Mouse (Mus musculus): ENCODE data around the gene Cyp2w1. TPM values are rescaled to one million over a fixed set of nuclear protein-coding genes. Genes with fewer than 3 reads are reported as not detected.

Cyp2w1 gene
- polyA plus RNA-seq (2014; fragmentation: Nextera tagmentation; extraction: Ambion mirVana): not detected in 2 replicates

- Histone ChIP-seq H3K27me3 (ENCODE audit: control insufficient read depth, insufficient read depth, low read length) (no peaks in the 10 kb centered on the region), H3K4me2 (no peak within 1 kb of the TSS), H3K36me3 (ENCODE audit: control insufficient read depth, insufficient read depth, low read length) (no peaks in the 10 kb centered on the region), H3K27ac (ENCODE audit: low read depth, low read length) (no peak within 1 kb of the TSS), H3K4me1 (ENCODE audit: control insufficient read depth, insufficient read depth, low read length) (no peaks in the 10 kb centered on the region), H3K4me3 (ENCODE audit: low read depth, low read length) (no peak within 1 kb of the TSS), H3K9me3 (ENCODE audit: control insufficient read depth, low read length) (no peaks in the 10 kb centered on the region), H3K9ac (ENCODE audit: low read length) (no peak within 1 kb of the TSS)
- no peak for DNase-seq (ENCODE audit: low spot score, missing footprints)
- 62% methylated on average over 6 of the region's 6 CpGs for WGBS
- ATAC-seq (ENCODE audit: low FRiP score): no peak
These were observed at the start of gene Cyp2w1 for GRCm38 (mm10) chr5:139352317-139352716. Gene Cyp2w1, plus strand, starts transcription at chr5:139352617.

DNA sequence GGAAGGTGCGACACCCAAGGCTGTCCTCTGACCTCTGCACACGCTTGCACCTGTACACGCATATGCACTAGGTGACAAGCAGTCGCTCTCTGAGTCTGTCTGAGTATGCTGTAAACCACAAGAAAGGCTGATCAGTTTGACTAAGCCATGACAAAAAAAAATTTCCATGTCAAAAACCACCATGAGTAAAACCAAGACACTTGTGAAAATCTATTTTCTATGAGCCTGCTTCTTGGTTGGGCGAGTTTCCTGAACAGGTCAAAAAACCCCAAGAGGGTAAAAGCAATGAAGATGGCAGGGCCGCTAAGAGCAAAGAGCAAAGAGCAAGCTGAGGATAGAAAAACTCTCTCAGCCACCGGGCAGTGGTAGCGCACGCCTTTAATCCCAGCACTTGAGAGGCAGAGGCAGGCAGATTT, 48.8 kb upstream of the Cyp2w1 start:
- DNase-seq (ENCODE audit: low spot score, missing footprints): peak; percentile 61
- no peaks in the 10 kb centered on the region for H3K9me3 ChIP-seq (ENCODE audit: control insufficient read depth, low read length)
- H3K4me3 ChIP-seq (ENCODE audit: low read depth, low read length): no peak overlapping the region
- 92% methylated on average over 9 of the region's 9 CpGs for WGBS
- no peaks in the 10 kb centered on the region for H3K4me1 ChIP-seq (ENCODE audit: control insufficient read depth, insufficient read depth, low read length)
- no peak for ATAC-seq (ENCODE audit: low FRiP score)
- no peak overlapping the region for H3K4me2 ChIP-seq
- H3K27me3 ChIP-seq (ENCODE audit: control insufficient read depth, insufficient read depth, low read length): no peaks in the 10 kb centered on the region
- no peak overlapping the region for H3K9ac ChIP-seq (ENCODE audit: low read length)
- no peak overlapping the region for H3K27ac ChIP-seq (ENCODE audit: low read depth, low read length)
- no peaks in the 10 kb centered on the region for H3K36me3 ChIP-seq (ENCODE audit: control insufficient read depth, insufficient read depth, low read length)

DNA sequence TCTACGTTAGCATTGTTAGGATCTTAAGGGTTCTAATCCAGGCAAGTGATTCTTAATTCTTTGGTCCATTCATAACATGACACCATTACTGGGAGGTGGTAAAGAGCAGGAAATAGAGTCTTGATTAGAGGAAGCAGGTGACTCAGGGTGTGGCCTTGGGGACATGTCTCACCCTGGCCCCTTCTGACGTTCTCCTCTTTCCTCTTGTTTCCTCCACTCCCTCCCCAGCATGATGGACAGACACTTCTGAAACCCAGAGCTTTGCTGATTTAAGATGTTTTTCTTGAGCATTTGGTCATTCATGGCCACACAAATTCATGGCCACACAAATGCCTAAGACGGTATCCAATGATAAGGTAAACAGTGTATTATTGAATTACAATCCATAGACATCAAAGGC, 42.5 kb upstream of the Cyp2w1 start:
- DNase-seq (ENCODE audit: low spot score, missing footprints): peak; percentile 53
- H3K4me3 ChIP-seq (ENCODE audit: low read depth, low read length): no peak overlapping the region
- no peaks in the 10 kb centered on the region for H3K9me3 ChIP-seq (ENCODE audit: control insufficient read depth, low read length)
- H3K4me1 ChIP-seq (ENCODE audit: control insufficient read depth, insufficient read depth, low read length): no peaks in the 10 kb centered on the region
- H3K9ac ChIP-seq (ENCODE audit: low read length): no peak overlapping the region
- H3K27me3 ChIP-seq (ENCODE audit: control insufficient read depth, insufficient read depth, low read length): no peaks in the 10 kb centered on the region
- H3K36me3 ChIP-seq (ENCODE audit: control insufficient read depth, insufficient read depth, low read length): no peaks in the 10 kb centered on the region
- no peak overlapping the region for H3K27ac ChIP-seq (ENCODE audit: low read depth, low read length)
- 89% methylated on average over 3 of the region's 3 CpGs for WGBS
- no peak overlapping the region for H3K4me2 ChIP-seq
- no peak for ATAC-seq (ENCODE audit: low FRiP score)

GRCm38 (mm10) chr5:139310477-139310876, 41.9 kb upstream of the Cyp2w1 start:
- Histone ChIP-seq H3K27me3 (ENCODE audit: control insufficient read depth, insufficient read depth, low read length) (no peaks in the 10 kb centered on the region), H3K36me3 (ENCODE audit: control insufficient read depth, insufficient read depth, low read length) (no peaks in the 10 kb centered on the region), H3K4me3 (ENCODE audit: low read depth, low read length) (no peak overlapping the region), H3K9me3 (ENCODE audit: control insufficient read depth, low read length) (no peaks in the 10 kb centered on the region), H3K27ac (ENCODE audit: low read depth, low read length) (no peak overlapping the region), H3K4me2 (no peak overlapping the region), H3K4me1 (ENCODE audit: control insufficient read depth, insufficient read depth, low read length) (no peaks in the 10 kb centered on the region), H3K9ac (ENCODE audit: low read length) (no peak overlapping the region)
- DNase-seq (ENCODE audit: low spot score, missing footprints): no peak
- WGBS: 91% methylated on average over 4 of the region's 4 CpGs
- no peak for ATAC-seq (ENCODE audit: low FRiP score)

DNA sequence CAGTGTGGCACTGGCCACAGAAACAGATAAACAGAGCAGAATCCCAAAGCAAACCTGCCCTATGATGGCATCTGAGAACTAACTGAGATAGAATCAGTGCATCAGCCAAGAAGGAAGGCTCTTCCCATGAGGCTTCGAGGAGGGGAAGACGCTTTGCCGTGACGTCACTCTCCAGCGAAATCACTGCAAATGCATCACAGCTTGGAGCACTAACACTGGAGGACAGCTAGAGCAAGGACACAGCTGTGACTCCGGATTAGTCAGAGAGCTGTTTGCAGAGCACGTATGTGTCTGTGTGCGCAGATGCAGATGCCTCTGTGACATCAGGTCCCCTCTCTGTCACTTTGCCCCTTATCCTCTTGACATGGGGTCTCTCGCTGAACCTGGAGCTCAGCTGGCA, 40.6 kb upstream of the Cyp2w1 start:
- WGBS: 86% methylated on average over 9 of the region's 9 CpGs
- peak; percentile 69 for DNase-seq (ENCODE audit: low spot score, missing footprints)

GRCm38 (mm10) chr5:139313536-139313935, 38.9 kb upstream of the Cyp2w1 start:
- H3K9ac ChIP-seq (ENCODE audit: low read length): no peak overlapping the region
- no peak overlapping the region for H3K4me3 ChIP-seq (ENCODE audit: low read depth, low read length)
- no peak overlapping the region for H3K4me2 ChIP-seq
- no peak for ATAC-seq (ENCODE audit: low FRiP score)
- H3K27me3 ChIP-seq (ENCODE audit: control insufficient read depth, insufficient read depth, low read length): no peaks in the 10 kb centered on the region
- H3K9me3 ChIP-seq (ENCODE audit: control insufficient read depth, low read length): no peaks in the 10 kb centered on the region
- H3K36me3 ChIP-seq (ENCODE audit: control insufficient read depth, insufficient read depth, low read length): no peaks in the 10 kb centered on the region
- WGBS: 85% methylated on average over 9 of the region's 9 CpGs
- H3K27ac ChIP-seq (ENCODE audit: low read depth, low read length): no peak overlapping the region
- no peaks in the 10 kb centered on the region for H3K4me1 ChIP-seq (ENCODE audit: control insufficient read depth, insufficient read depth, low read length)
- no peak for DNase-seq (ENCODE audit: low spot score, missing footprints)

More for the DNA sequence above, 40.6 kb upstream of the Cyp2w1 start:
- no peaks in the 10 kb centered on the region for H3K4me1 ChIP-seq (ENCODE audit: control insufficient read depth, insufficient read depth, low read length)
- no peak overlapping the region for H3K9ac ChIP-seq (ENCODE audit: low read length)
- no peak overlapping the region for H3K4me2 ChIP-seq
- no peaks in the 10 kb centered on the region for H3K36me3 ChIP-seq (ENCODE audit: control insufficient read depth, insufficient read depth, low read length)
- no peak for ATAC-seq (ENCODE audit: low FRiP score)
- H3K27me3 ChIP-seq (ENCODE audit: control insufficient read depth, insufficient read depth, low read length): no peaks in the 10 kb centered on the region
- no peak overlapping the region for H3K4me3 ChIP-seq (ENCODE audit: low read depth, low read length)
- H3K27ac ChIP-seq (ENCODE audit: low read depth, low read length): no peak overlapping the region
- no peaks in the 10 kb centered on the region for H3K9me3 ChIP-seq (ENCODE audit: control insufficient read depth, low read length)

DNA sequence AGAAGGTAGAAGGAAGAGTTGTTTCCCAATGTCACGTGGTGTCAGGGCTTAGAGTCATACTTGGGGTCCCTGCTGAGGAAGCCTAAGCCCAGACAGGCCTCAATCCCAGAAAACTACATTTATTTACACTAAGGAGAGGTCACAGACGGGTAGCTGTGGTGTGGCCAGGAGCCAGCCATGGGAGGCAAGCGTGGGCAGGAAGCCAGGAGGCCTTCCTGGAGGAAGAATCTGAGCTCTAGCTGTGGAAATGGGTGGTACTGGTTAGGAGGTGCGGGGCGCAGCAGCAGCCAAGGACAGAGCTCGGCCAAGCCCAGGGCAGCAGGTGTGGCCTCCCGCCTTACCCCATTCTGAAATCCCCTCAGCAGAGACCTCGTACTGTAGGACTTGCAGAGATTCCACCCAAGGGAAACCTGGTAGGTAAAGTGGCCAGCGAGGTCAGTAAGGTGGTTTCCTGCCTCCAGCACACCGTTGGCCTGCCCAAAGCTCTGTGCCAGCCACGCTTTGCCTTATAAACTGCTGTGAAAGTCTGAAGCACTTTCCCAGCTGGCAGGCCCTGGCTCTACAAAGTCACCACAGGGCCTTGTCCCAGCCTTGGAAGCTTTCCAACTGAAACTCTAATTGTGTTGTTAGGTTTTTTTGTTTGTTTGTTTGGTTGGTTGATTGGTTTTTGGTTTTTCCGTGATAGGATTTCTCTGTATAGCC, 37.3 kb upstream of the Cyp2w1 start:
- Histone ChIP-seq H3K4me3 (ENCODE audit: low read depth, low read length) (no peak overlapping the region), H3K9me3 (ENCODE audit: control insufficient read depth, low read length) (no peaks in the 10 kb centered on the region), H3K27me3 (ENCODE audit: control insufficient read depth, insufficient read depth, low read length) (no peaks in the 10 kb centered on the region), H3K27ac (ENCODE audit: low read depth, low read length) (no peak overlapping the region), H3K4me1 (ENCODE audit: control insufficient read depth, insufficient read depth, low read length) (no peaks in the 10 kb centered on the region), H3K36me3 (ENCODE audit: control insufficient read depth, insufficient read depth, low read length) (no peaks in the 10 kb centered on the region), H3K4me2 (no peak overlapping the region), H3K9ac (ENCODE audit: low read length) (no peak overlapping the region)
- peak; percentile 14 for DNase-seq (ENCODE audit: low spot score, missing footprints)
- no peak for ATAC-seq (ENCODE audit: low FRiP score)
- WGBS: 84% methylated on average over 12 of the region's 12 CpGs

DNA sequence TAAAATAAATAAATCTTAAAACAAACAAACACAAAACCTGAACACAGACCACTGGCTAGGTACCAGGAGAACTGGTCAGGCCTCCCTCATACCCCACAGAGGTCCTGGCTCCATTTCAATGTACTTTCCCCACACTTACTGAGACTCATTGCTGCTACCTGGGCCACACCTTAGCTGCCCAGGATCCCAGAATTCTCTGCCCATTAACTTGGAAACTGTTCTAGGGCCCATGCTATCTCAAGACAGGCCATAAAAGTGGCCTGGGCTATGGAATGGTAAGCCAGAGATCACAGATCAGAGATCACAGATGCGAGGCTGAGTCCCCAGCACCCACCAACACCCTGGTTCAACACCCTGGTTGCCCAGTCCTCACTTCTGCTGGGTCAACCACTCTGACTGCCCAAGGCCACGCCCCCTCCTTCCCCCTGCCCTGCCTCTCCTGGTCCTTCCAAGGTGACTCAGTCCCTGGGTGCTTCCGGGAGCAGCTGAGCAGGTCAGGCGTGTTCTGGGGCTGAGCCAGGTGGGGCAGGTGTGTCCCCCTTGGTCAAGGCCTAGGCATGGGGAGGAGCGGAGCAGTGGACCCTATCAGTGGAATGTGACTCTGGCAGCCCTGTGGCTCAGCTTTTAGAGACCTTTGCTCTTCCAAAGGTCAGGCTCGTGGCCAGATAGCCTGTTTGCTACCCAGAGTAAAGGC, 35.3 kb upstream of the Cyp2w1 start:
- ATAC-seq (ENCODE audit: low FRiP score) (no peak), DNase-seq (ENCODE audit: low spot score, missing footprints) (peak; percentile 39)
- Histone ChIP-seq H3K4me2 (no peak overlapping the region), H3K9me3 (ENCODE audit: control insufficient read depth, low read length) (no peaks in the 10 kb centered on the region), H3K9ac (ENCODE audit: low read length) (no peak overlapping the region), H3K4me3 (ENCODE audit: low read depth, low read length) (no peak overlapping the region), H3K27ac (ENCODE audit: low read depth, low read length) (no peak overlapping the region), H3K36me3 (ENCODE audit: control insufficient read depth, insufficient read depth, low read length) (no peaks in the 10 kb centered on the region), H3K27me3 (ENCODE audit: control insufficient read depth, insufficient read depth, low read length) (no peaks in the 10 kb centered on the region), H3K4me1 (ENCODE audit: control insufficient read depth, insufficient read depth, low read length) (no peaks in the 10 kb centered on the region)
- 83% methylated on average over 5 of the region's 6 CpGs for WGBS

GRCm38 (mm10) chr5:139317751-139318504, 34.5 kb upstream of the Cyp2w1 start:
- Histone ChIP-seq H3K4me1 (ENCODE audit: control insufficient read depth, insufficient read depth, low read length) (no peaks in the 10 kb centered on the region), H3K36me3 (ENCODE audit: control insufficient read depth, insufficient read depth, low read length) (no peaks in the 10 kb centered on the region), H3K4me3 (ENCODE audit: low read depth, low read length) (no peak overlapping the region), H3K9ac (ENCODE audit: low read length) (no peak overlapping the region), H3K4me2 (no peak overlapping the region), H3K27ac (ENCODE audit: low read depth, low read length) (no peak overlapping the region), H3K27me3 (ENCODE audit: control insufficient read depth, insufficient read depth, low read length) (no peaks in the 10 kb centered on the region), H3K9me3 (ENCODE audit: control insufficient read depth, low read length) (no peaks in the 10 kb centered on the region)
- 65% methylated on average over 21 of the region's 21 CpGs for WGBS
- ATAC-seq (ENCODE audit: low FRiP score) (no peak), DNase-seq (ENCODE audit: low spot score, missing footprints) (peak; percentile 62)
